Mouse (Mus musculus) ES-E14 (cell line): Measurements from ENCODE around the gene Cd34. TPM values are rescaled to one million over a fixed set of nuclear protein-coding genes. Genes with fewer than 3 reads are reported as not detected.
A peak's percentile ranks its signal among the peaks of the same experiment; 100 is the strongest.

Experiments
- DNase-seq: peaks from one replicate; pipeline ENCODE4 v3.0.0-alpha.2; 2013; ENCODE audit warnings: low read depth, low spot score
- H3K27ac ChIP-seq: 2 replicates; pipeline ENCODE4 v1.5.1; 2012; ENCODE audit warnings: low read depth, mild to moderate bottlenecking, low read length, moderate library complexity, mixed read lengths; ENCODE audit not compliant: poor library complexity, insufficient read depth, severe bottlenecking
- H3K36me3 ChIP-seq: 2 replicates; pipeline ENCODE4 v1.6.1; 2012; ENCODE audit warnings: mild to moderate bottlenecking, low read length, moderate library complexity, mixed read lengths; ENCODE audit not compliant: control insufficient read depth, poor library complexity, insufficient read depth, severe bottlenecking
- H3K4me1 ChIP-seq, 2 experiments: fragments of 150-350 bp in 1 of 2; sonication (generic) in 1 of 2; 2 replicates each; pipeline ENCODE4 v1.6.1; 2012; ENCODE audit warnings: low read length in 2 of 2, mild to moderate bottlenecking in 1 of 2, mixed read lengths in 1 of 2; ENCODE audit not compliant: control insufficient read depth in 2 of 2, insufficient read depth in 2 of 2, poor library complexity in 1 of 2
- H3K4me3 ChIP-seq, 2 experiments: fragments of 150-350 bp in 1 of 2; sonication (generic) in 1 of 2; 2 replicates each; pipeline ENCODE4 v1.5.1; 2012; ENCODE audit warnings: low read length in 2 of 2, low read depth in 1 of 2, mild to moderate bottlenecking in 1 of 2, mixed read lengths in 1 of 2; ENCODE audit not compliant: insufficient read depth in 1 of 2, poor library complexity in 1 of 2, severe bottlenecking in 1 of 2
- H3K9ac ChIP-seq: 2 replicates; pipeline ENCODE4 v1.6.1; 2012; ENCODE audit warnings: low read depth, mild to moderate bottlenecking, low read length, mixed read lengths; ENCODE audit not compliant: poor library complexity, insufficient read depth, severe bottlenecking
- H3K9me3 ChIP-seq: fragments of 150-350 bp; sonication (generic); 2 replicates; pipeline ENCODE4 v1.6.1; 2012; ENCODE audit warnings: low read depth, mild to moderate bottlenecking, low read length; ENCODE audit not compliant: control insufficient read depth, insufficient read depth
- CHD2 ChIP-seq: IDR thresholded peaks from 2 replicates; pipeline ENCODE4 v1.6.1; 2014; ENCODE audit warnings: mild to moderate bottlenecking, low read depth, low read length, inconsistent platforms
- HCFC1 ChIP-seq: IDR thresholded peaks from 2 replicates; pipeline ENCODE4 v1.6.1; 2012; ENCODE audit warnings: low read length, inconsistent platforms, borderline replicate concordance; ENCODE audit not compliant: insufficient read depth
- MAFK ChIP-seq: IDR thresholded peaks from 2 replicates; pipeline ENCODE4 v1.6.1; 2014; ENCODE audit warnings: mild to moderate bottlenecking, low read depth, low read length, inconsistent platforms; ENCODE audit not compliant: insufficient read depth
- ZC3H11A ChIP-seq: IDR thresholded peaks from 2 replicates; pipeline ENCODE4 v1.6.1; 2012; ENCODE audit warnings: low read depth, mild to moderate bottlenecking, inconsistent platforms, low read length, borderline replicate concordance
- ZNF384 ChIP-seq: IDR thresholded peaks from 2 replicates; pipeline ENCODE4 v1.6.1; 2012; ENCODE audit warnings: low read depth, low read length, inconsistent platforms
- in situ Hi-C, 2 experiments: fragments of 600-800 bp; cut with MboI; formaldehyde crosslinking; loops; one replicate each; pipeline ENCODE4 v1.15.1; 2025; ENCODE audit warnings: low sequenced_read_pairs in 2 of 2, inconsistent platforms in 1 of 2; ENCODE audit not compliant: unreplicated experiment in 2 of 2
- total RNA-seq: library from RNA; depleted of rRNA; stranded (reverse); fragments of 300-350 nt; gene quantifications from 2 replicates; pipeline ENCODE4 v1.2.3, GENCODE M21; 2012; rRNA removed

Cd34 gene
- total RNA-seq = 8.4 and 9.4 TPM in 2 replicates

- Histone ChIP-seq H3K4me1 (0 out of 4 replicates have a peak, but pooled peaks cover 0 to 3% of the 10 kb centered on the region in 2 experiments), H3K36me3 (no peaks in the 10 kb centered on the region), H3K4me3 (peak within 1 kb of the TSS; percentile 75 to 78), H3K27ac (no peak within 1 kb of the TSS), H3K9ac (peak within 1 kb of the TSS; percentile 76), H3K9me3 (no peaks in the 10 kb centered on the region)
- peak; percentile 27 for DNase-seq
- in situ Hi-C loops = no loop called here
- no peak for TF ChIP-seq MAFK
These were observed at the start of gene Cd34 for GRCm38 (mm10) chr1:194938715-194939114. TSS of gene Cd34 (plus strand) at chr1:194938819.

GRCm38 (mm10) chr1:194894513-194894912 lies 44.1 kb upstream of the Cd34 start:
- Histone ChIP-seq H3K27ac (no peak overlapping the region), H3K4me1 (no peaks in the 10 kb centered on the region), H3K4me3 (no peak overlapping the region), H3K9ac (no peak overlapping the region), H3K36me3 (no peaks in the 10 kb centered on the region), H3K9me3 (no peaks in the 10 kb centered on the region)
- TF ChIP-seq CHD2 = no peak
- no peak for TF ChIP-seq ZC3H11A
- TF ChIP-seq ZNF384 = no peak
- no peak for TF ChIP-seq HCFC1
- TF ChIP-seq MAFK = no peak
- no peak for DNase-seq
- in situ Hi-C loops = no loop called here

GRCm38 (mm10) chr1:194895287-194895686 lies 43.3 kb upstream of the Cd34 start:
- no peak overlapping the region for H3K4me3 ChIP-seq
- in situ Hi-C loops = no loop called here
- no peaks in the 10 kb centered on the region for H3K4me1 ChIP-seq
- H3K9me3 ChIP-seq = no peaks in the 10 kb centered on the region
- no peaks in the 10 kb centered on the region for H3K36me3 ChIP-seq
- no peak for DNase-seq
- TF ChIP-seq HCFC1 = no peak
- no peak for TF ChIP-seq MAFK
- no peak for TF ChIP-seq ZNF384
- no peak for TF ChIP-seq ZC3H11A
- TF ChIP-seq CHD2 = no peak
- no peak overlapping the region for H3K9ac ChIP-seq
- H3K27ac ChIP-seq = no peak overlapping the region

- no peak overlapping the region for H3K9ac ChIP-seq
- H3K27ac ChIP-seq = no peak overlapping the region
- in situ Hi-C loops = no loop called here
- H3K36me3 ChIP-seq = no peaks in the 10 kb centered on the region
- no peak overlapping the region for H3K4me3 ChIP-seq
- H3K4me1 ChIP-seq = no peaks in the 10 kb centered on the region
- no peak for DNase-seq
- no peaks in the 10 kb centered on the region for H3K9me3 ChIP-seq
- TF ChIP-seq MAFK = no peak
- TF ChIP-seq ZNF384 = no peak
- TF ChIP-seq HCFC1 = no peak
- no peak for TF ChIP-seq ZC3H11A
- no peak for TF ChIP-seq CHD2
These were observed 37.5 kb upstream of the Cd34 start for GRCm38 (mm10) chr1:194901075-194901474.

- H3K4me1 ChIP-seq = no peaks in the 10 kb centered on the region
- in situ Hi-C loops = no loop called here
These were observed 36.8 kb upstream of the Cd34 start for GRCm38 (mm10) chr1:194901826-194902225.

More at GRCm38 (mm10) chr1:194901826-194902225, 36.8 kb upstream of the Cd34 start:
- H3K4me3 ChIP-seq = no peak overlapping the region
- no peak overlapping the region for H3K9ac ChIP-seq
- TF ChIP-seq MAFK = no peak
- no peak for TF ChIP-seq ZC3H11A
- no peak for TF ChIP-seq HCFC1
- no peak for TF ChIP-seq ZNF384
- TF ChIP-seq CHD2 = no peak
- H3K27ac ChIP-seq = no peak overlapping the region
- no peaks in the 10 kb centered on the region for H3K9me3 ChIP-seq
- no peaks in the 10 kb centered on the region for H3K36me3 ChIP-seq
- DNase-seq = no peak
